Mouse (Mus musculus): ENCODE measurements around the gene Ces1c.

The Ces1c gene

DNA sequence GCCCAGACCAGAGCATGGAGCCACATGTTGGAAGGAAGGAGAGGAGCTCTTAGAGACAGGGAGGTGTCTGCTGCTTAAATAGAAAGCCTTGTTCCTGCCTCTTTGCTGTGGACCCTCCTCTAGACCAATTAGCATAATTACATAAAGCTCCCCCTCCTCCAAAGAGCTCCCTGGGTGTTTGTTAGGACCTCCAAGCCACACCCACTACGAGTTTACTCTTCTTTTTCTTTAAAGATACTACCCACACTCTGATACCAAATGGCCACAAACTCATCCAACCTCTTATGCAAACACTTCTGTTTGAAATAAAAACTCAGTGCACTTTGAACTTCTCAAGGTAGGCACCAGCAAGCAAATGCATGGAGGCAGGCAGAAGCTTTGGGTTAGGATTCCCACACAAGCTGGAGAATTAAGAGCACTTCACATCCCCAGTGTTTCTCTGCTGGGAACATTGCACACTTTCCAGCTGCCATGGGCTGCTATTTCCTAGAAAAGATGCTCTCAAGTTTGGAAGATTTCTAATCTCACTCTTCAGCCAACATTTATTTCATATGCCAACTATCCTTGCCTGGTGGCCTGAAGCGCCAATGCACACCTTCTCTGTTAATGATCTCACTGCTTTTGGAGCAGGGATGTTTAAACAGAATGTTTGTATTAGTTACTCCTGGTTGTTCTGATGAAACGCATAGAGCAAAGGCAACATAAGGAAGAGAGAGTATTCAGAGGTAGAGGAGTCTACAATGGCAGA is at the start of gene Ces1c:
Ces1c (minus strand) TSS at position 51 of the 748 bp plus-strand sequence.
- DNase-seq (ENCODE audit: low spot score): no peak

DNA sequence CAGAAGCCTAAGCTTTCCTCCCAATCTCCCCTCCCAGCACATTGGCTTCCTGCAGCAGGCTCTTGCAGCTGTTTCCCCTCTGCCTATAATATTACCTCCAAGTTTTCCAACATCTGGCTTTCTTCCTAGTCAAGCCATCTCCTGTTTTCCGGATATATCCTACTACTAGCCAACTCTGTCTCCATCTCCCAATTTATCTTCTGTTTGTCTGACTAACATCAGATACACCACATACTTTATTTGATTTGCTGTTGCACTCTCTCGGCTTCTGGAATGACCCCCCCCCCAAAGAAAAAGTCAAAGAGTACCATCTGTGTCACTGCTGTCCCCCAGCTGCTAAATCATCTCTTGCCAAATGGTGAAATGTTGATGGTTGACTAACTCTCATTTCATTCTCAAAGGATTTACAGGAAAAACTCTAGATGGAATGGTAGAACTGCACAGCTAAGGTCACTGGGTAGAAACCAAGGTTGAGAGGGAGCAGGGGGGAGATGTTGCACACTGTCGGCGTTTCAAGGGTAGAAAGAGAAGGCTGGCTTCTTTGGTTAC is 49.6 kb upstream of the Ces1c start:
- DNase-seq (ENCODE audit: low spot score): peak; percentile 57

DNA sequence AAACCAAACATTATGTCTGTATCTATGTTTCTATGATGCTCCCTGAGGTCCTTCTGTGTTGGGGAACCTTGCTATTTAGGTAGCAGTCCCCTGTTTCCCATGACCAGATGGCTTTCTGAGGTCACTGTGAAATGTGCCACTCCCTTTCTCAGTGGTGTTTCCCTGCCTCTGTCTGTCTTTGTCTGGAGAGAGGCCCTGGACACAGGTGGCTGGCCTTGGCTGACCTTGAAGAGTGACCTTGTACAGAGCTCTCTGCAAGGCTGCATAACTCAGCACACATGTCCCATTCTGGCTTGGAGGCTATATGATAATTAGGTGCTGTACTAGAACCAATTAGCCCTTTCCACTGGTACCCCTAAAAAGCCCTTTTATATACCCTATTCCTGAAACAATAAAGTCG is 45.5 kb upstream of the Ces1c start:
- DNase-seq (ENCODE audit: low spot score): no peak

DNA sequence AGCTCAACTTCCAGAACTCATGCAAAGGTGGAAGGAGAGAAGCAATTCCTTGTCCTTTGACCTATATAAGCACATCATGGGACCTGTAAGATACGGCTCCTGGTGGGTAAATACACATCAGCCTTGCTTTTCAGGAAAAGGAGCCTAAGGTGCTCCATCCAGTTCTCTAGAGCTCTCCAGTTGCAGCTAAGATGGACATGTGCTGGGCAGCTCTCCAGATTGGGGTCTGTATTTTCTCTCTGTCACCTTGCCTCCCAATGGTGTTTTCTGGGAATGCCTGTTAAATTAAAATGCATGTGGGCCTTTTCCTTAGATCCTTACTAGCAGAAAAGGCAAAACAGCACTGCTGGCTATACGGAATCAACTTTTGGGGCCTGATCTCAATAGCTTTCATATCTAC is 43.5 kb upstream of the Ces1c start:
- DNase-seq (ENCODE audit: low spot score): no peak

DNA sequence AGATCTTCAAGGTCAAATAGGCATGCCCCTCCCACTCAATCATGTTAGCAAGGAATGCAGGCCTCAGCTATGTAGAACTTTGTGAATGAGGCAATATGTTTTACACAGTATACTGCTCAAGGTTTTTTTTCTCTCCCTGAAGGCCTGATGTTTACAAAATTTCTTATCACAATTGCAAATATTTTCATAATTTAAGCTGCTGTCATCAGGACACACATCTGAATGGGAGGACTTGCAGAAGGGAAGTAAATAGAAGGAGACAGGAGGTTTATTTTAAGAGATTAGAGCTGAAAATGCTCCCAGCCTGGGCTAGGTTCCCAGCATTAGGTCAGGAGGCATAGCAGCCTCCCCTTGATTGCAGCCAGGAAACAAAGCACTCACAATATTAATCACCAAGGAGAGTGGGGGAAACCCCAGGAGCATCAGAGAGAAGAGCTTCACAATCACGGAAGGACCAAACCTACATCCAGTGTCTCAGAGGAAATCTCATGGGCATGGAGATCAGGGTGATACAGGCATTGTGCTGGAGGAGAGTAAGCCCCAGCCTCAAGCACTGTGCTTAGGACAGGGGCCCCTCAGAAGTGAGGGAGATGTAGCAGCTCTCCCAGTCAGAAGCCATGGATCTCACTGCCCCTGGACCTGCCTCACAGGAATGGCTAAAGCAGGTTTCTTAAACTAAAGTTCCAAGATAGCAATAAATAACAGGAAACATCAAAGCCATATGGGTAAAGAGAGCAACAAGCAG is 40.9 kb upstream of the Ces1c start:
- DNase-seq (ENCODE audit: low spot score): peak; percentile 52

DNA sequence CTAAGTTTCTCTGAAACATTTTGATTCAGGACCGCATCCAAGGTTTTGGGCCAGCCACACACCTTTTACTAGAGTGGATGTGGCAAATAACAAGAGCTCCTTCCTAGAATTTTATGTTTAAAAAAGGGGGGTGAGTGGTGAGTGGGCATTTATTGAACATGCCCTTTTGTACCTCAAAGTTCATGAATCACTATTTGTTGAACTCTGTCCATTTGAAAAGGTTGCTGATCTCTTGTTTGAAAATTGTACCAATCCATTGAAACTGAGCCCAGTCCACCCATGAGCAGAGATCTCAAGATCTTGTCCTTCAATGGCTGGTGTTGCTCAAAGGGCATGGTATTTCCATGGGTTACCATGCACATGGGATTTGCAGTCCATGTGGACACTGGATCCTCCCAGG is 32.3 kb upstream of the Ces1c start:
- DNase-seq (ENCODE audit: low spot score): no peak

GRCm38 (mm10) chr8:93151401-93151800 is 20.3 kb upstream of the Ces1c start:
- no peak for DNase-seq (ENCODE audit: low spot score)

DNA sequence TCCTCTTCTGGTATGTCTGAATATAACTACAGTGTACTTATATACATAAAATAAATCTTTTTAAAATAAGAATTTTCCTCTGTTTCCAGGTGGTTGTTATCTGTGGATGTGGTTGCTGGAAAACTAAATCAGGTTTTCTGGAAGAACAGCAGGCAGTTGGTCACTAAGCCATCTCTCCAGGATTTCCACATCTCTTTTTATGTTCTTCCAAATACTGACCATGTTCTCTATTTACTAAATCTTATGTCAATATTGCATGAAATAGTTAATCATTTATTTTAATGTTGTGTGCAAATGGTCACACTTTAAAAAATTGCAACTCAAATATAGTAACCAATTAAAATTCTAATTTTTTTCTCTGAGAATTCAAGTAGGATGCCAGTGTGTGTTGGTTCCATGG is 16.2 kb upstream of the Ces1c start:
- no peak for DNase-seq (ENCODE audit: low spot score)

DNA sequence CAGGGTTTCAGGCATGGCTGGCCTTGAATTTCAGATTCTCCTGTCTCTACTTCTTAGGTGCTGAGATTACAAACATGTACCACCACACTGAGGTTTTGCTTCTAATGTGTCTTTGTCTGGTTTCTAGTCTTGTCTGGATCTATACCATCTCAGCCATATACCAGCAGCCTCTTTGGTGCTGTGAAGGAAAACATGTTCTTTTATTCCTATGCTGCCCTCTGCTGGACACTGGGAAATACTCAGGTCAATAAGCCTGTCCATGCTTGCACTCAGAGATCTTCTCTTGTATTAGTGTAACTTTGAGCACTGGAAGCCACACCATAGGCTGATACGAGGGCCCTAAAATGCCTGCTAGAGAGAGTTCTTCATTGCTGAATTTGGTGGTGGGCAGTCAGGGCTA is 9.6 kb upstream of the Ces1c start:
- peak; percentile 63 for DNase-seq (ENCODE audit: low spot score)

GRCm38 (mm10) chr8:93132196-93132595 is 1.1 kb upstream of the Ces1c start:
- DNase-seq (ENCODE audit: low spot score): no peak

DNA sequence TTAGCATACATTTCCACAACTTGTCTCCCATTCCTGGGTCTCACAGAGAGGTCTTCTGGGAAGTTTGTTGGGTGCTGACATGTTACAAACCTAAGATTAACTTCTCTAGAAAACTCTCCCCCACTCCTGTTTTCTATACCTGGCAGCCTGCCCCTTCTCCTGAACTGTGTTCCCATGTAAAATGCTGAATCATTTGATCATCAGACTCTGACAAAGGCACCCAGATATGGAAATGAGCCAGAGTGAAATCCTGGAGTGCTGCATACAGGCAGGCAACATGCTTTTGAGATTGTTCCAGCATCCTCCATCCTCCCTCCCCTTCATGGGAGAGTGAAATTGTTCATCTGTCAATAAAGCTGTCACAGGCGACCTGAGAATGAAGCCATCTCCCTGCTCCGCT is 4.6 kb downstream of the Ces1c start:
- DNase-seq (ENCODE audit: low spot score): peak; percentile 23

- no peak for DNase-seq (ENCODE audit: low spot score)
Observed at GRCm38 (mm10) chr8:93122005-93122404, 9.1 kb downstream of the Ces1c start.

DNA sequence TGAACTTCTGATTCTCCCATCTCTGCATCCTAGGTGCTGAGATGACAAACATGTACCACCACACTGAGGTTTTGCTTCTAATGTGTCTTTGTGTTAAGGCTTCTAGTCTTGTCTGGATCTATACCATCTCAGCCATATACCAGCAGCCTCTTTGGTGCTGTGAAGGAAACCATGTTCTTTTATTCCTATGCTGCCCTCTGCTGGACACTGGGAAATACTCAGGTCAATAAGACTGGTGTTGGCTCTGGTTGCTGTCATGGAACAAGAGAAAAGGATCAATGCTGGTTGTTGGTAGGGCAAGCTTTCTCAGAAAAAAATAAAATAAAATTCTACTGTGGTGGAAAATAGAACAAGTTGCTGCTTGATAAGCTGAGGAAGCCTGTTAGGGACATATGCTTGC is 35.7 kb downstream of the Ces1c start:
- DNase-seq (ENCODE audit: low spot score): peak; percentile 45

DNA sequence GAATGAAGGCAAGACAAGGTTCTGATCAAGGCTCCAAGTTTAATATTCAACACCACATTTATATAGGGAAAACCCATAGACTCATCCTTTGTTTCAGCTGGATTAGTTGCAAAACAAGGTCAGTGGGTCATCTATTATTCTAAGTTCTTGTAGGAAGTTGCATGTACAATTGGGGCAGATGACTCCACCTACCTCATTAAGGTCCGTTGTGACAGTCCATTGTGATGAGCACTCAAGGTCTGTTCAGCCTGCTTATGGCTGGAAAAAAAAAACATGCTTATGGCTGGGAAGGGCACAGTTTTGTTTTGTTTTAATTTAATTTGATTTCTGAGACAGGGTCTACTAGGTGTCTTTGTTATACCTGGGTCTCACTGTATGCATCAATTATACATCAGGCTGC is 39.8 kb downstream of the Ces1c start:
- no peak for DNase-seq (ENCODE audit: low spot score)

- peak; percentile 3 for DNase-seq (ENCODE audit: low spot score)
Observed at GRCm38 (mm10) chr8:93088686-93089122, 42.4 kb downstream of the Ces1c start.

- DNase-seq (ENCODE audit: low spot score): no peak
Observed at GRCm38 (mm10) chr8:93088193-93088592, 42.9 kb downstream of the Ces1c start.

- DNase-seq (ENCODE audit: low spot score): peak; percentile 14
Observed at GRCm38 (mm10) chr8:93079887-93080286, 51.2 kb downstream of the Ces1c start, which contains the start of gene Ces1b. Gene Ces1b (minus strand): TSS chr8:93080017.

DNA sequence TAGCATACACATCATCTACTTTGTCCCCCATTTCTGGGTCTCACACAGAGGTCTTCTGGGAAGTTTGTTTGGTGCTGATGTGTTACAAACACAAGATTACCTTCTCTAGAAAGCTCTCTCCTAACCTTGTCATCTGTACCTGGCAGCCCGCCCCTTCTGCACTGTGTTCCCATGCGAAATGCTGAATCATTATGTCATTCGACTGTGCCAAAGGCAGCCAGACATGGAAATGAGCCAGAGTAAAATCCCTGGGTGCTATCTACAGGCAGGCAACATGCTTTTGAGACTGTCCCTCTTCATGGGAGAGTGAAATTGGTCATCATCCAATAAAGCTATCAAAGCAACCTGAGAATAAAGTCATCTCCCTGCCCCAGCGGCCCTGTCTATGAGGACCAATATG is 55.8 kb downstream of the Ces1c start:
- DNase-seq (ENCODE audit: low spot score): no peak

DNA sequence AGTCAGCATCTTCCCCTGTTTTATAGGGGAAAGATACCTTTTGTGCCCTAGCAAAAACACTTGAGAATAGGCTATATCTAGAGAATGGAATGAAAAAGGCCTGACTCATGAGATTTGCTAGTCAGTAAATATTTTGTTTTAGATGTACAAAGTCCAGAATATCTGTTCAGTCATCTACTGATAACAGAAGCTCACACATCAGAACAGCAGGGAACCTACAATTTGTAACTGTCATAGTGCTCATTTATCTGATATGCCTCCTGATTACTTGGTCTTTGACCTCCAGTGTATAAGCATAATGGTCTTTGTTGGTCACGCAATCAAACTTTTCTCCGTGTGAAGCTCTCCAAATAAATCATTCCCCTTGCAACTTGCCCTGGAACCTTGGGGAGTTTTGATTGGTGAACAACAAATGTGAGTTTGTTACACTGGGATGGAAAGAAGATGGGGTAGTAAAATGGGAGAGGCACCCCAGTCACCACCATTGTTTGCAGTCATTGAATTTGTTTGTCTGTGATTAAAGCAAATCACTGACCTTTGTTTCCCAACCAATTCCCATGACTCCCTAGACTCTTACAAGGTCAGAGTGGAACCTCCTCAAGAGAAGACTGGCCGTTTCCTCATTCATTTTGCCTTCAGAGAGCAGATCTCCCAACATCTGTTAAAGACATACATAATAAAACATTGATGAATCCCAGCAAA is 67.5 kb downstream of the Ces1c start:
- no peak for DNase-seq (ENCODE audit: low spot score)

DNA sequence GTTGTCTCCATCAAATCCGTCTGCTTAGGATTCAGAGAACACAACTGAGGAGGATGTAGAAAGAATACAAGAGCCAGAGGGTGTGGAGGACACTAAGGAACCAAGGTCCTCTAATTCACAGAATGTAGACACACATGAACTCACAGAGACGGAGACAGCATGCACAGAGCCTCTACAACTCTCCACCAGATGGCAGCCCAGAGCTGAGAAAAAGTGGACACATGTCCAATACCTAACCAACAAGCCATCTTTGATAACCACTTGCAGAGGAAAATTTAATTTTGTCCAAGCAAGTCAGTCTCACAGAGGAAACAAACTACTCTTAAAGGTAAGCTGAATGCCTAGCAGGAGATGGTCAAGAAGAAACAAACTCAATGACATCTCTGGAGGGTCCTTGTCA is 71.9 kb downstream of the Ces1c start:
- peak; percentile 59 for DNase-seq (ENCODE audit: low spot score)

GRCm38 (mm10) chr8:93055238-93055637 is 75.8 kb downstream of the Ces1c start:
- no peak for DNase-seq (ENCODE audit: low spot score)
